Mouse (Mus musculus) olfactory bulb, adult 2 months (tissue): ENCODE measurements around the gene Trim59. TPM values are rescaled to one million over a fixed set of nuclear protein-coding genes. Genes with fewer than 3 reads are reported as not detected.
"Not testable (repeated sequence)": the region's sequence is repeated elsewhere in the genome, so short reads cannot be mapped to it uniquely, and the experiment has no call there.

Experiments used
- H3K27ac ChIP-seq: fragments of 200-500 bp; 2 replicates; pipeline ENCODE4 v1.5.1; 2012; ENCODE audit warnings: low read depth, low read length; ENCODE audit not compliant: insufficient read depth
- H3K4me1 ChIP-seq: fragments of 200-500 bp; 2 replicates; pipeline ENCODE4 v1.6.1; 2012; ENCODE audit warnings: low read length; ENCODE audit not compliant: control insufficient read depth, insufficient read depth
- H3K4me3 ChIP-seq: fragments of 200-500 bp; 2 replicates; pipeline ENCODE4 v1.5.1; 2012; ENCODE audit warnings: mild to moderate bottlenecking, low read depth, low read length, moderate library complexity; ENCODE audit not compliant: insufficient read depth
- CTCF ChIP-seq: fragments of 200-500 bp; IDR thresholded peaks from 2 replicates; pipeline ENCODE4 v1.5.1; 2012; ENCODE audit warnings: low read depth, mild to moderate bottlenecking, low read length, moderate library complexity; ENCODE audit not compliant: insufficient read depth
- POLR2A ChIP-seq: fragments of 200-500 bp; IDR thresholded peaks from 2 replicates; pipeline ENCODE4 v1.6.1; 2012; ENCODE audit warnings: mild to moderate bottlenecking, low read depth, low read length, moderate library complexity; ENCODE audit not compliant: insufficient read depth
- WGBS: fragments of 180-500 bp; shearing (Covaris S2); methylation state at CpG from one replicate; pipeline ENCODE4 v1.1.7; 2018; 5-methylcytosine and 5-hydroxymethylcytosine counted together
- polyA plus RNA-seq: library from polyadenylated mRNA; stranded (reverse); fragments of >200 nt; gene quantifications from 2 replicates; pipeline ENCODE4 v1.2.4, GENCODE M21; 2012; ENCODE audit warnings: low replicate concordance; ENCODE audit not compliant: missing spikeins, insufficient read depth, insufficient read length

Gene Trim59
- polyA plus RNA-seq, 1 experiment = not detected

DNA sequence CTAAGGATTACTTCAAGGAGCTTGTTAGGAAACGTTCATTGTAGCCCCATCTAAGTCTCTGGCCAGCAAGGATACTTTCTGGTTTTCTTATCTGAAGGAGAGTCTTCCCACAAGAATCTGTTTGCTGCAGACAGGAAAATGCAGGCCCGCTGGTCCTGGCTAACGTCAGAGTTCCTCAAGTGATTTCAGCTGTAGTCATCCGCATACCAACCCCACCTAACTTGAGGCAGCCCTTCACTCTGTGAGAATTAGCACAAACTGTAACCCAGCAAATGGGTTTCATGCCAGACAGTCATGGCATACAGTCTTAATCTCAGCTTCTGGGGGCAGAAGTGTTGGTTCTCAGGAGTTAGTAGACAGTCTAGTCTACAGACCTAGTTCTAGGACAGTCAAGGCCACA lies 2.0 kb upstream of the Trim59 start:
- H3K4me3 ChIP-seq = no peak overlapping the region
- no peak for TF ChIP-seq CTCF
- no peak for TF ChIP-seq POLR2A
- 89% methylated on average over 4 of the region's 4 CpGs for WGBS
- H3K4me1 ChIP-seq = peaks cover 7% of the 10 kb centered on the region; the same call in 1 of the 2 replicates
- H3K27ac ChIP-seq = no peak overlapping the region

DNA sequence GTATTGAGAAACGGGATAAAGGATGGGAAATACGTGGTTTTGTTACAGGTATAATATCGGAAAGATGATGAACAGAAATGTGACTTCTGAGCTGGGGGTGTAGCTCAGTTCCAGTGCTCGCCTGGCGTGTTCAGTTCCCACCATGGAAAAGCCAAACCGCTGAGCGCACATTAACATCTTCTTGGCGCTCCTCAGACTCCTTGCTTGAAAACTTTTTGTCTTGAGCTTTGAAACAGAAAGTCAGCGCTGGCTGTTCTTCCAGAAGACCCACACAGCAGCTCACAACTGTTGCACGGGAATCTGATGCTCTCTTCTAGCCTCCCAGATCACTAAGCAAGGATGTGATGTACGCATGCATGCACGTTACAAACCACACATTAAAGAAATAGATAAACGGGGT lies 1.2 kb upstream of the Trim59 start:
- 26% methylated on average over 13 of the region's 13 CpGs for WGBS
- Histone ChIP-seq H3K4me3 (no peak overlapping the region), H3K27ac (no peak overlapping the region), H3K4me1 (peaks cover 6% of the 10 kb centered on the region; the same call in 1 of the 2 replicates)
- TF ChIP-seq CTCF = no peak
- no peak for TF ChIP-seq POLR2A

- TF ChIP-seq POLR2A = no peak
- no peak for TF ChIP-seq CTCF
- peak overlapping the region; percentile 59 for H3K4me3 ChIP-seq
- H3K27ac ChIP-seq = peak overlapping the region; percentile 68; the same call in 1 of the 2 replicates
- peaks cover 6% of the 10 kb centered on the region; the same call in 1 of the 2 replicates for H3K4me1 ChIP-seq
- 5% methylated on average over 9 of the region's 9 CpGs for WGBS
Observed at GRCm38 (mm10) chr3:69045400-69045703, 797 bp upstream of the Trim59 start.

GRCm38 (mm10) chr3:69044167-69044591 lies 376 bp downstream of the Trim59 start:
- Histone ChIP-seq H3K4me3 (peak overlapping the region; percentile 59), H3K27ac (no peak overlapping the region), H3K4me1 (peaks cover 3% of the 10 kb centered on the region; the same call in 1 of the 2 replicates)
- no peak for TF ChIP-seq POLR2A
- TF ChIP-seq CTCF = no peak
- WGBS = under 1% methylated on average over 42 of the region's 42 CpGs

DNA sequence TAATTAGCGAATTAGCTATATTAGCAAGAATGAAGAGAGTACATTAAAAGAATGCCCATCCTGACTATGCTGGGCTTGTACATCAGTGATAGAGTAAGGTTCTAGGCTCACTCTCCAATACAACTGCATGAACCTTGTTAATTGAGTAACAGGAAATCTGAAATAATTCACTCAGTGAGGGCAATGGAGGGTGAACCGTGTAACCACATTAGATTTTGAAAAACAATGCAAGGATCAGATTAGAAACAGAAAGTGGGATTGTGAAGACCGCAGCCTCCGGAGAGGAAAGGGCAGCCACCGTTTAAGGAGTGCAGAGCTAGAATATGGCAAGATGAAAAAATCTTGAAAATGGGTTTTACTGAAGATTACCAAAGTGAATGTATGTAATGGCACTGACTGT lies 3.3 kb downstream of the Trim59 start:
- no peak overlapping the region for H3K4me3 ChIP-seq
- 51% methylated on average over 5 of the region's 5 CpGs for WGBS

GRCm38 (mm10) chr3:69040105-69040504 lies 4.5 kb downstream of the Trim59 start:
- TF ChIP-seq CTCF = no peak
- 76% methylated on average over 2 of the region's 2 CpGs for WGBS
- no peak overlapping the region for H3K27ac ChIP-seq
- H3K4me1 ChIP-seq = no peaks in the 10 kb centered on the region
- no peak overlapping the region for H3K4me3 ChIP-seq

More for the DNA sequence above, 3.3 kb downstream of the Trim59 start:
- Histone ChIP-seq H3K4me1 (peaks cover 3% of the 10 kb centered on the region; the same call in 1 of the 2 replicates), H3K27ac (no peak overlapping the region)
- no peak for TF ChIP-seq CTCF
- no peak for TF ChIP-seq POLR2A

- TF ChIP-seq POLR2A = no peak
- TF ChIP-seq CTCF = no peak
- WGBS = 94% methylated on average over 1 of the region's 1 CpGs
Observed at GRCm38 (mm10) chr3:69026133-69026783, 18.3 kb downstream of the Trim59 start.

DNA sequence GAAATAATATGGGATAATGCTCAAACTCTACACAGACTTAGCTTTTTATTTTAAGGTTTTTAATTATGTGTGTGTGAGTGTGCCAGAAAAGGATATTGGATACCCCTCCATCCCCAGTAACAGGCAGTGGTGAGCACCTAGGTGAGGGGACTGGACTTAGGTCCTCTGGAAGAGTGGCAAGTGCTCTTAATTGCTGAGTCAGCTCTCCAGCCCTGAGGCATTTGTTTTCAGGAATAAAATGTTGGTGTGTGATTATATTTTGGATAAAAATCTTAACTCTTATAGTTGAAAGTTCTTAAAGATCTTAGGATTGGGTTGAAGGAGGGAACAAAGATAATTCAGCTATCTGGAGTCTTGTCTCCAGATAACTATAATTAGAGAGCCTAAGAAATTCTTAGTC lies 23.8 kb downstream of the Trim59 start:
- H3K4me1 ChIP-seq = no peaks in the 10 kb centered on the region
- H3K27ac ChIP-seq = no peak overlapping the region
- TF ChIP-seq CTCF = no peak
- H3K4me3 ChIP-seq = no peak overlapping the region

More at GRCm38 (mm10) chr3:69026133-69026783, 18.3 kb downstream of the Trim59 start:
- Histone ChIP-seq H3K4me1 (no peaks in the 10 kb centered on the region), H3K27ac (no peak overlapping the region), H3K4me3 (no peak overlapping the region)

- TF ChIP-seq POLR2A = no peak
- TF ChIP-seq CTCF = no peak
- H3K4me1 ChIP-seq = no peaks in the 10 kb centered on the region
- H3K4me3 ChIP-seq = no peak overlapping the region
- H3K27ac ChIP-seq = no peak overlapping the region
- 97% methylated on average over 2 of the region's 2 CpGs for WGBS
Observed at GRCm38 (mm10) chr3:69020285-69020684, 24.3 kb downstream of the Trim59 start.

DNA sequence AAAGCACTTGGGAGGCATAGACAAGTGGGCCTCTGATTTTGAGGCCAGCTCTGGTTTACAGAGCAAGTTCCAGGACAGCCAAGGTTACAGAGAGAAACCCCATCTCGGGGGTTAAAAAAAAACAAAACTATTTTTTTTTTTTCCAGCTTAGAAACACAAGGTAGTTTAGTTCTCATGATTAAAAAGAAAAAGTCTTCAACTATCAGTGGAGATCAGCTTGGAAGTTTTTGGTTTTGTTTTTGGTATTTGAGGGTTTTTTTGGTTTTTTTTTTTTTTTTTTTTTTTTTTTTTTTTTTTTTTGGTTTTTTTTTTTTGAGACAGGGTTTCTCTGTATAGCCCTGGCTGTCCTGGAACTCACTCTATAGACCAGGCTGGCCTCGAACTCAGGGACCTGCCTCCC lies 25.9 kb downstream of the Trim59 start:
- WGBS = 95% methylated on average over 2 of the region's 2 CpGs
- H3K4me1 ChIP-seq, H3K4me3 ChIP-seq, H3K27ac ChIP-seq: not testable (repeated sequence)
